Mouse (Mus musculus) heart, adult 2 months (tissue): ENCODE data around the gene Apobec2. TPM values are rescaled to one million over a fixed set of nuclear protein-coding genes. Genes with fewer than 3 reads are reported as not detected.

Experiments
- DNase-seq, 2 experiments: peaks; one replicate each; pipeline ENCODE4 v3.0.0; 2021
- H3K27ac ChIP-seq: fragments of 200-600 bp; 2 replicates; pipeline ENCODE4 v1.8.1; 2022
- H3K27me3 ChIP-seq: fragments of 200-500 bp; 2 replicates; pipeline ENCODE4 v1.6.1; 2012; ENCODE audit warnings: mild to moderate bottlenecking, low read length, inconsistent platforms, mixed read lengths; ENCODE audit not compliant: control insufficient read depth, insufficient read depth
- H3K36me3 ChIP-seq: fragments of 200-500 bp; 2 replicates; pipeline ENCODE4 v1.6.1; 2012; ENCODE audit warnings: low read length, inconsistent platforms; ENCODE audit not compliant: control insufficient read depth, insufficient read depth
- H3K4me1 ChIP-seq: fragments of 200-500 bp; 2 replicates; pipeline ENCODE4 v1.6.1; 2011; ENCODE audit warnings: low read length; ENCODE audit not compliant: control insufficient read depth, insufficient read depth
- H3K4me3 ChIP-seq: fragments of 200-600 bp; 2 replicates; pipeline ENCODE4 v1.8.1; 2022
- H3K79me2 ChIP-seq: fragments of 200-500 bp; replicated peaks from 2 replicates; pipeline ENCODE4 v1.6.1; 2012; ENCODE audit warnings: mild to moderate bottlenecking, inconsistent platforms, low read length, moderate library complexity, mixed read lengths; ENCODE audit not compliant: control insufficient read depth, insufficient read depth
- H3K9ac ChIP-seq: fragments of 200-500 bp; 2 replicates; pipeline ENCODE4 v1.6.1; 2012; ENCODE audit warnings: low read depth, mild to moderate bottlenecking, control low read depth, inconsistent platforms, low read length, mixed read lengths
- CTCF ChIP-seq: fragments of 200-600 bp; IDR thresholded peaks from 2 replicates; pipeline ENCODE4 v1.8.1; 2022; ENCODE audit warnings: antibody characterized with exemption, mild to moderate bottlenecking, moderate library complexity
- EP300 ChIP-seq: fragments of 200-500 bp; IDR thresholded peaks from 2 replicates; pipeline ENCODE4 v1.6.1; 2011; ENCODE audit warnings: low read depth, low read length, control low read depth; ENCODE audit not compliant: insufficient read depth
- POLR2A ChIP-seq: fragments of 200-500 bp; IDR thresholded peaks from 2 replicates; pipeline ENCODE4 v1.6.1; 2011; ENCODE audit warnings: mild to moderate bottlenecking, low read depth, low read length, control low read depth; ENCODE audit not compliant: insufficient read depth
- WGBS: fragments of 180-500 bp; shearing (Covaris S2); methylation state at CpG from one replicate; pipeline ENCODE4 v1.1.7; 2018; 5-methylcytosine and 5-hydroxymethylcytosine counted together
- intact Hi-C: fragments of 180-260 bp; cut with DNase I; formaldehyde crosslinking; loops from one replicate; pipeline ENCODE4 v1.15.1; 2025
- polyA plus RNA-seq: library from polyadenylated mRNA; depleted of rRNA; stranded (reverse); fragments of >200 nt; gene quantifications from 2 replicates; pipeline ENCODE4 v1.2.3, GENCODE M21; 2012
- total RNA-seq, 2 experiments: library from RNA; stranded (reverse); gene quantifications; 2 replicates each; pipeline ENCODE4 v1.2.3; 2021

Gene Apobec2
- total and polyA plus RNA-seq, 3 experiments: 150 to 256 (median 222) TPM

DNA sequence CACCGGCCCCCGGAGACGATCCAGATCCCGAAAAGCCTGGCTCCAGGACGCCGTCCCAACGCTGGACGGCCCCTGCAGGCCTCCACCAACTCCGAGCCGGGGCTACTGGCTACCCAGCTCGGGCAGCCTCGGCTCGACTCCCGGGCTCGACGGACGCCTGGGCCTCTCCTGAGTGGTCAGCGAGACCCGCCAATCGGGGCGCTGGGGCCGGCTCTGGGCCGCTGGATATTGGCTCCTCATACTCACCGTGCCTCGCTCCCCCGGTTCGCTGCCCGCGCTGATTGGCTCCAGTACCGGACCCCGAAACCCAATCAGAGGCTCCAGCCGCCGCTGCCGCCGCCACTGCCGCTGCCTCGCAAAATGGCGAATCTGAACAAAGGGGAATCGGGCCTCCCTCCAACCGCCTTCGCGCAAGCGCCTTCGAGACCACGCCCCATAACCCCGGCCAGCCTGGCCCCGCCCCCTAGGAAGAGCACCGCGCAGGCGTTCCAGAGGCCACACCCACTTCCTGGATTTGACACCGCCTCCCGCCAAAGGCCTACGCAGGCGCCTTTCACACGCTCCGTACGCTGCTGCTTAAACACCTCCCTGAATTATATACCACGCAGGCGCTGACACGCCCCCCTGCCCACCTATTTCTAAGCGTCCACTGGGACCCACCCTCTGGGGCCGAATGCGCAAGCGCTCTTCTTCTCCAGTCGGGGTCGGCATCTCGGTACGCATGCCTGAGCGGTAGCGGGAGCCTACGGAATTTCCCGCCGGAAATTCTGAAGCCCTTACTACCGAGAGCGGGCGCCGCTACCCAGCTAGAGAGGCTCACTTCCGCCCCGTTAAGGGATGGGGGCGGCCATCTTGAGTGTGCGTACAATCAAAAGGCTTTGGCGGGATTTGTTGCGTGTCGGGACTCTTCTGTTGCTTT lies 23.1 kb downstream of the Apobec2 start, which contains the start of the genes Nfya and Oard1:
Gene Nfya, minus strand, starts transcription at position 527 of the 919 bp plus-strand sequence.
Gene Oard1, plus strand, starts transcription at position 635 of the 919 bp plus-strand sequence.
- Histone ChIP-seq H3K27me3 (no peaks in the 10 kb centered on the region), H3K4me3 (peak within 1 kb of the TSS; percentile 94), H3K9ac (peak within 1 kb of the TSS; percentile 85), H3K4me1 (peaks cover 5% of the 10 kb centered on the region), H3K36me3 (peaks cover 11% of the 10 kb centered on the region), H3K27ac (peak within 1 kb of the TSS; percentile 95), H3K79me2 (peaks cover 5% of the 10 kb centered on the region)
- DNase-seq: peak; percentile 99 to 100
- intact Hi-C loops: loop anchor here (2.0 kb wide), 1 partner anchor 17 kb away; no protein-coding TSS in a partner anchor
- TF ChIP-seq CTCF (no peak; the same call in 1 of the 2 replicates), EP300 (no peak; the same call in 1 of the 2 replicates), POLR2A (peak; percentile 82)
- WGBS: under 1% methylated on average over 83 of the region's 84 CpGs

DNA sequence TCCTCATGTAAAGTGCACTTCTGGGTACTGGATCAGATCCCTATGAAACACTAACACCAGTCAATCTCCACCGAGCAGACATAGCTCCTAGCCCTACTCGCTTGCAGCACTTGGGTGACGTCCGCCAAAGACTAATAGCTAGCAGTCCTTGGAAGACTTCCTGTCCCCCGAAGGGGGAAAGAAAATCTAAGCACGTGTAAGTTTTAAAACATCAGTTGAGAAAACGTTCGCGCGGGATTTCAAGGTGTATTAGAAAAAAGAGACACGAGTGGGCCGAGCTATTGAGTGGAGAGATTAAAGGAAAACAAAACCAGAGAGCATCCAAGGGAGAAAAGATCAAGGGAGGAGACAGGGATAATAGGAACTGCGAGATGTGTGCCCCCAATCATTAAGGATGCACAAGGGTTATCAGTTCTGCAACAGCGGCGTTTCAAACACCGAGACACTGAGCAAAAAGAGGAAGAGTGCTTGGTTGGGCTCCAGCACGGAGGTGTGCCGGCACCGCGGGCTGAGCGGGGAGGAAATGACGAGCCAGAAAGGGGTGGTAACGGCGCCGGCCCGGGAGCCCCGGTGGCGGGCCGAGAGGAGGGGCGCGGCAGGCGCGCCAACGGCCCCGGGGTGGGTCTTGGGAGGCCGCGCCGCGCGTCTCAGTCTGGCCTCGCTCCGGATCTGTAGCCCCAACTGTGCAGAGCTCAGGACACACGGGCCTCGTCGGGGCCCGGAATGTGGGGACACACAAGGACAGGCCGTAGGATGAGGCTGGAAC lies 24.0 kb downstream of the Apobec2 start:
- DNase-seq: peak; percentile 82 to 88
- H3K27ac ChIP-seq: peak overlapping the region; percentile 95
- under 1% methylated on average over 47 of the region's 47 CpGs for WGBS
- TF ChIP-seq CTCF (no peak), EP300 (no peak), POLR2A (peak; percentile 49; the same call in 1 of the 2 replicates)
- H3K27me3 ChIP-seq: no peaks in the 10 kb centered on the region
- peaks cover 13% of the 10 kb centered on the region for H3K36me3 ChIP-seq
- intact Hi-C loops: no loop called here
- H3K4me3 ChIP-seq: peak overlapping the region; percentile 91
- H3K9ac ChIP-seq: peak overlapping the region; percentile 85
- peaks cover 6% of the 10 kb centered on the region for H3K79me2 ChIP-seq
- H3K4me1 ChIP-seq: peaks cover 5% of the 10 kb centered on the region

DNA sequence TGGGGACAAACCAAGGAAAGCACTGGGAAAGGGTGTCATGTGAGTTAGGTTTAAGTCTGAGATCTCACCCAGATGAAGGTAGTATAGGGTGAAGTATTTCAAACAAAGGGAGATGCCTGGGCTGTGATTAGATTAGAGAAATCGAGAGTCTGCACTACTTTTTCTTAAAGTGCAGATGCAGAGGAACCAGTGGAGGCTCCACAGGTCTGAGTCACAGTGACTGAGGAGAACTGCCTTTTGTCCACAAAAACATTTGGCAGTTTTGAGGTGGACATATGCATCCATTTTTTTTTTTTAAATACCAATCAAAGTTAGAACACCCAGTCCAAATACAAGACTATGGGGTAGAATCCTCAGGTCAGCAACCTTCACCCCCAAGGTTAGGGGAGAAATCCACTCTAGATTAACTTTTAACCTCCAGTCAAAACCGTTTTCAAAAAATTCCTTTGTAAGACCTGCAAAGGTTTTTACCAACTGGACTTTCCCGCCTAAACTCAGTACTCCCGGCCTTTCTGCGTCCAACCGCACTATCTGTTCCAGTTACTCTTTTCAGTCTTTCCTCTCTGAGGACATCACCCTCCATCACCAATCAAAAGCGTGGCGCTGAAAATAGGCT lies 24.7 kb downstream of the Apobec2 start:
- H3K36me3 ChIP-seq: peaks cover 13% of the 10 kb centered on the region
- H3K4me1 ChIP-seq: peaks cover 5% of the 10 kb centered on the region
- peak overlapping the region; percentile 95 for H3K27ac ChIP-seq
- TF ChIP-seq CTCF: no peak
- no peak for TF ChIP-seq POLR2A
- TF ChIP-seq EP300: no peak
- WGBS: 6% methylated on average over 8 of the region's 8 CpGs
- peaks cover 6% of the 10 kb centered on the region for H3K79me2 ChIP-seq
- no peak for DNase-seq
- peak overlapping the region; percentile 91 for H3K4me3 ChIP-seq
- peak overlapping the region; percentile 85 for H3K9ac ChIP-seq
- H3K27me3 ChIP-seq: no peaks in the 10 kb centered on the region
- intact Hi-C loops: no loop called here

DNA sequence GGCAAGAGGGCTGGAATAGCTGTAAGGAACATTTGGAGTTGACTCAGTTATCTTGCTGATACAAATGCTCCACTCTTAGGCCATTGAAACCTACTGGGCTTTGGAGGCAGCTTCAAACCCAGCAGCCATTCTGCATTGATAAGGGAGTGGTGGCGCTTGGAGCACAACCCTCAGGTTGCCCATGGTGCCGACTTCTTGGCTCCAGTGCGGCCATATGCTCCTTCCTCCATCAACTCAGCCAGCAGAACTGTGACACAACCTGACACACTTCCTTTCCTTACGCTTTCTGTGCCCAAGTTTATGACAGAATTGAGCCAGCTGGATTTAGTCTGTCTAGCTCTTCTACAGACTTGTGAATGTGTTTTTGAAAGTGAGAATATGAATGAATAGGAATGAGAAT lies 25.6 kb downstream of the Apobec2 start:
- intact Hi-C loops: no loop called here
- no peak for TF ChIP-seq POLR2A
- no peak for TF ChIP-seq CTCF
- TF ChIP-seq EP300: no peak
- no peak overlapping the region for H3K4me3 ChIP-seq
- no peaks in the 10 kb centered on the region for H3K27me3 ChIP-seq
- peaks cover 17% of the 10 kb centered on the region for H3K36me3 ChIP-seq
- 57% methylated on average over 4 of the region's 4 CpGs for WGBS
- no peak overlapping the region for H3K27ac ChIP-seq
- no peak for DNase-seq
- peaks cover 6% of the 10 kb centered on the region for H3K79me2 ChIP-seq
- peaks cover 5% of the 10 kb centered on the region for H3K4me1 ChIP-seq
- H3K9ac ChIP-seq: no peak overlapping the region

DNA sequence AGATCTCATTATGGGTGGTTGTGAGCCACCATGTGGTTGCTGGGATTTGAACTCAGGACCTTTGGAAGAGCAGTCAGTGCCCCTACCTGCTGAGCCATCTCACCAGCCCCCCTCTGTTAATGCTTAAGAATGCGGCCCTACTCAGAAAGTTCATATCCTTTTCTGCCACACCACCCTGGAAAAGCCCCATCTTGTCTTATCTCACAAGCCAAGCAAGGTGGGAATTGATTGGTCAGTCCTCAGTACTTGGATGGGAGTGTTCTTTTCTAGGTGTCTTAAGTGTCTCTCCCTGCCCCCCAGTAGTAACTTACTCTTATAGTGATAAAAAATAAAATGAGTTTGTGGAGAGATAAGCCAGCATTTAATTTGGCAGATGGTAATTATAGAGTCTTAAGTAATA lies 28.0 kb downstream of the Apobec2 start:
- Histone ChIP-seq H3K36me3 (peaks cover 13% of the 10 kb centered on the region), H3K4me3 (no peak overlapping the region), H3K9ac (no peak overlapping the region), H3K27ac (no peak overlapping the region), H3K27me3 (no peaks in the 10 kb centered on the region), H3K79me2 (peaks cover 11% of the 10 kb centered on the region), H3K4me1 (peaks cover 4% of the 10 kb centered on the region)
- intact Hi-C loops: no loop called here
- DNase-seq: no peak
- TF ChIP-seq POLR2A (no peak), EP300 (no peak), CTCF (no peak)
- 62% methylated on average over 1 of the region's 1 CpGs for WGBS

DNA sequence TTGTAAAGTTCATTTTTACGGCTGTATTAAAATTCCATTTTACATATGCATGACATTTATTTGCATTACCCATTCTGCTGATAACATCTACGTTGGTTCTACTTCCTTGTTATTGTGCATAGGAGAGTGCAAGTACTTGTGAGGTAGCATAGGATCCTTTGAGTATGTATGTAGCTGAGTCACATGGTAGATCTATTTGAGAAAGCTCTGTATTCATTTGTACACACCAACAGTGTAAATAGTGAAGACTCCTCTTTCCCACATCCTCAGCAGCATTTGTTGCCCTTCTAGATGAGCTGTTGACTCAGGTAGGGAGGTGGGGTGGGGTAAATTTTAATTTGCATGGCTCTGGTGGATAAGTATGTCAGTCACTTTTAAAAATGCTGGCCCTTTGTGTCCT lies 28.9 kb downstream of the Apobec2 start:
- H3K27me3 ChIP-seq: no peaks in the 10 kb centered on the region
- H3K79me2 ChIP-seq: peaks cover 11% of the 10 kb centered on the region
- H3K4me1 ChIP-seq: peaks cover 4% of the 10 kb centered on the region
- 78% methylated on average over 2 of the region's 2 CpGs for WGBS
- H3K27ac ChIP-seq: no peak overlapping the region
- H3K9ac ChIP-seq: no peak overlapping the region
- DNase-seq: no peak
- intact Hi-C loops: no loop called here
- TF ChIP-seq EP300 (no peak), POLR2A (no peak), CTCF (no peak)
- H3K4me3 ChIP-seq: no peak overlapping the region
- peaks cover 13% of the 10 kb centered on the region for H3K36me3 ChIP-seq
